Mouse (Mus musculus): ENCODE data around the gene Txlna. TPM values are rescaled to one million over a fixed set of nuclear protein-coding genes. Genes with fewer than 3 reads are reported as not detected.

The Txlna gene
- 91.9 and 94.4 TPM in 2 replicates for polyA plus RNA-seq (2014; fragmentation: Nextera tagmentation; extraction: Ambion mirVana)

GRCm38 (mm10) chr4:129640638-129641467 lies at the start of gene Txlna:
Gene Txlna, minus strand, starts transcription at chr4:129641065.
- H3K27ac ChIP-seq (ENCODE audit: low read length), result peak within 1 kb of the TSS; percentile 87
- under 1% methylated on average over 60 of the region's 60 CpGs for WGBS
- H3K4me3 ChIP-seq (ENCODE audit: low read depth, low read length), result peak within 1 kb of the TSS; percentile 48
- peak within 1 kb of the TSS; percentile 78 for H3K4me2 ChIP-seq (replicated peaks; ENCODE audit: low read depth, low read length)
- peak within 1 kb of the TSS; percentile 49 for H3K9ac ChIP-seq (replicated peaks; ENCODE audit: low read depth, low read length)
- peaks cover 29% of the 10 kb centered on the region for H3K36me3 ChIP-seq (ENCODE audit: control insufficient read depth, insufficient read depth, low read length)
- H3K4me1 ChIP-seq (ENCODE audit: control insufficient read depth, insufficient read depth, low read length), result peaks cover 8% of the 10 kb centered on the region; the same call in 1 of the 2 replicates
- H3K27me3 ChIP-seq (ENCODE audit: control insufficient read depth, insufficient read depth, low read length), result no peaks in the 10 kb centered on the region
- no peaks in the 10 kb centered on the region for H3K9me3 ChIP-seq (ENCODE audit: control insufficient read depth, low read depth, low read length)
- peak; percentile 94 for ATAC-seq (ENCODE audit: insufficient number of reproducible peaks, insufficient read depth, low FRiP score, low read depth)

- Histone ChIP-seq H3K27ac (ENCODE audit: low read length) (no peak overlapping the region), H3K4me3 (ENCODE audit: low read depth, low read length) (no peak overlapping the region), H3K9ac (replicated peaks; ENCODE audit: low read depth, low read length) (no peak overlapping the region), H3K4me1 (ENCODE audit: control insufficient read depth, insufficient read depth, low read length) (no peaks in the 10 kb centered on the region), H3K4me2 (replicated peaks; ENCODE audit: low read depth, low read length) (no peak overlapping the region), H3K36me3 (ENCODE audit: control insufficient read depth, insufficient read depth, low read length) (peaks cover 60% of the 10 kb centered on the region), H3K27me3 (ENCODE audit: control insufficient read depth, insufficient read depth, low read length) (no peaks in the 10 kb centered on the region), H3K9me3 (ENCODE audit: control insufficient read depth, low read depth, low read length) (no peaks in the 10 kb centered on the region)
- WGBS, result 88% methylated on average over 6 of the region's 6 CpGs
- ATAC-seq (ENCODE audit: insufficient number of reproducible peaks, insufficient read depth, low FRiP score, low read depth), result no peak
Observed at GRCm38 (mm10) chr4:129684531-129684930, 43.7 kb upstream of the Txlna start.

GRCm38 (mm10) chr4:129683901-129684493 lies 43.1 kb upstream of the Txlna start:
- 90% methylated on average over 11 of the region's 11 CpGs for WGBS
- no peak overlapping the region for H3K27ac ChIP-seq (ENCODE audit: low read length)
- no peaks in the 10 kb centered on the region for H3K27me3 ChIP-seq (ENCODE audit: control insufficient read depth, insufficient read depth, low read length)
- H3K9ac ChIP-seq (replicated peaks; ENCODE audit: low read depth, low read length), result no peak overlapping the region
- H3K36me3 ChIP-seq (ENCODE audit: control insufficient read depth, insufficient read depth, low read length), result peaks cover 60% of the 10 kb centered on the region
- ATAC-seq (ENCODE audit: insufficient number of reproducible peaks, insufficient read depth, low FRiP score, low read depth), result no peak; the same call in 1 of the 2 replicates
- H3K4me2 ChIP-seq (replicated peaks; ENCODE audit: low read depth, low read length), result no peak overlapping the region
- H3K4me3 ChIP-seq (ENCODE audit: low read depth, low read length), result no peak overlapping the region
- no peaks in the 10 kb centered on the region for H3K4me1 ChIP-seq (ENCODE audit: control insufficient read depth, insufficient read depth, low read length)
- no peaks in the 10 kb centered on the region for H3K9me3 ChIP-seq (ENCODE audit: control insufficient read depth, low read depth, low read length)

- ATAC-seq (ENCODE audit: insufficient number of reproducible peaks, insufficient read depth, low FRiP score, low read depth), result no peak
- no peaks in the 10 kb centered on the region for H3K4me1 ChIP-seq (ENCODE audit: control insufficient read depth, insufficient read depth, low read length)
- H3K27ac ChIP-seq (ENCODE audit: low read length), result no peak overlapping the region
- no peaks in the 10 kb centered on the region for H3K9me3 ChIP-seq (ENCODE audit: control insufficient read depth, low read depth, low read length)
- H3K4me3 ChIP-seq (ENCODE audit: low read depth, low read length), result no peak overlapping the region
- H3K4me2 ChIP-seq (replicated peaks; ENCODE audit: low read depth, low read length), result no peak overlapping the region
- no peak overlapping the region for H3K9ac ChIP-seq (replicated peaks; ENCODE audit: low read depth, low read length)
- H3K27me3 ChIP-seq (ENCODE audit: control insufficient read depth, insufficient read depth, low read length), result no peaks in the 10 kb centered on the region
- peaks cover 61% of the 10 kb centered on the region for H3K36me3 ChIP-seq (ENCODE audit: control insufficient read depth, insufficient read depth, low read length)
- 96% methylated on average over 11 of the region's 11 CpGs for WGBS
Observed at GRCm38 (mm10) chr4:129681837-129682236, 41.0 kb upstream of the Txlna start.

- H3K4me3 ChIP-seq (ENCODE audit: low read depth, low read length), result peak overlapping the region; percentile 68
- no peak for ATAC-seq (ENCODE audit: insufficient number of reproducible peaks, insufficient read depth, low FRiP score, low read depth)
- H3K4me1 ChIP-seq (ENCODE audit: control insufficient read depth, insufficient read depth, low read length), result peaks cover 9% of the 10 kb centered on the region; the same call in 1 of the 2 replicates
- H3K27me3 ChIP-seq (ENCODE audit: control insufficient read depth, insufficient read depth, low read length), result no peaks in the 10 kb centered on the region
- H3K36me3 ChIP-seq (ENCODE audit: control insufficient read depth, insufficient read depth, low read length), result peaks cover 14% of the 10 kb centered on the region
- H3K4me2 ChIP-seq (replicated peaks; ENCODE audit: low read depth, low read length), result peak overlapping the region; percentile 73
- peak overlapping the region; percentile 86 for H3K9ac ChIP-seq (replicated peaks; ENCODE audit: low read depth, low read length)
- no peaks in the 10 kb centered on the region for H3K9me3 ChIP-seq (ENCODE audit: control insufficient read depth, low read depth, low read length)
- 6% methylated on average over 10 of the region's 10 CpGs for WGBS
- peak overlapping the region; percentile 95; the same call in 1 of the 2 replicates for H3K27ac ChIP-seq (ENCODE audit: low read length)
Observed at GRCm38 (mm10) chr4:129672878-129673449, 32.1 kb upstream of the Txlna start.

- no peaks in the 10 kb centered on the region for H3K9me3 ChIP-seq (ENCODE audit: control insufficient read depth, low read depth, low read length)
- under 1% methylated on average over 65 of the region's 65 CpGs for WGBS
- H3K9ac ChIP-seq (replicated peaks; ENCODE audit: low read depth, low read length), result peak within 1 kb of the TSS; percentile 86
- peaks cover 14% of the 10 kb centered on the region for H3K36me3 ChIP-seq (ENCODE audit: control insufficient read depth, insufficient read depth, low read length)
- H3K4me1 ChIP-seq (ENCODE audit: control insufficient read depth, insufficient read depth, low read length), result peaks cover 9% of the 10 kb centered on the region; the same call in 1 of the 2 replicates
- H3K4me2 ChIP-seq (replicated peaks; ENCODE audit: low read depth, low read length), result peak within 1 kb of the TSS; percentile 73
- peak within 1 kb of the TSS; percentile 68 for H3K4me3 ChIP-seq (ENCODE audit: low read depth, low read length)
- peak within 1 kb of the TSS; percentile 95 for H3K27ac ChIP-seq (ENCODE audit: low read length)
- H3K27me3 ChIP-seq (ENCODE audit: control insufficient read depth, insufficient read depth, low read length), result no peaks in the 10 kb centered on the region
- ATAC-seq (ENCODE audit: insufficient number of reproducible peaks, insufficient read depth, low FRiP score, low read depth), result peak; percentile 90
Observed at GRCm38 (mm10) chr4:129672083-129672877, 31.4 kb upstream of the Txlna start, which contains the start of gene Kpna6. Gene Kpna6, minus strand, starts transcription at chr4:129672767.

GRCm38 (mm10) chr4:129671491-129672082 lies 30.7 kb upstream of the Txlna start:
- Histone ChIP-seq H3K9me3 (ENCODE audit: control insufficient read depth, low read depth, low read length) (no peaks in the 10 kb centered on the region), H3K36me3 (ENCODE audit: control insufficient read depth, insufficient read depth, low read length) (peaks cover 9% of the 10 kb centered on the region), H3K4me3 (ENCODE audit: low read depth, low read length) (peak overlapping the region; percentile 68), H3K27ac (ENCODE audit: low read length) (peak overlapping the region; percentile 95), H3K4me1 (ENCODE audit: control insufficient read depth, insufficient read depth, low read length) (peaks cover 9% of the 10 kb centered on the region; the same call in 1 of the 2 replicates), H3K4me2 (replicated peaks; ENCODE audit: low read depth, low read length) (peak overlapping the region; percentile 73), H3K27me3 (ENCODE audit: control insufficient read depth, insufficient read depth, low read length) (no peaks in the 10 kb centered on the region), H3K9ac (replicated peaks; ENCODE audit: low read depth, low read length) (peak overlapping the region; percentile 86)
- 7% methylated on average over 12 of the region's 12 CpGs for WGBS
- 0 out of 2 replicates have a peak, but pooled peaks have one; percentile 48 for ATAC-seq (ENCODE audit: insufficient number of reproducible peaks, insufficient read depth, low FRiP score, low read depth)

All from stomach, embryonic 14.5 days (tissue).